Comparison of ENCODE assay signal across 1 mouse cellular context in the genomic region with DNA sequence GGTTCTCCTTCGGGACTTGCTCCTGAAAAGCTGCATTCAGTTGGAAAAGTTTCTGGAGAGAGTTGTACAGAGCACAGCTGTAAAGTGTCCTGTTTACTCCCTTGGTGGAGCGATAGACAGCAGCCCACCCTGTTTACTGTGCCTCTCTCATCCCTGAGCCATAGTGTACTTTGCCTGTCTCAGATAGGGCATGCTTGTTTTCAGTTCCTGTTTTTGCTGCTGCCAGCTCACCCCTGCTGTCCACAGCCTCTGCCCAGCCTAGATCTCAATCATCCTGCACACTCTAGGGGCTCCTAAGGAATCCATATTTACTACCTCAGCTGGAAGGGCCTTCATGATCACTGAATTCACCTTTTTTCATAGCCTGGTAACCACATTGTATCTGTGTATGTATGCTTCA.
TF ChIP-seq lines count a peak whose summit lies in the region.

No protein-coding gene starts in this region.

TF ChIP-seq in CH12.LX, 34 proteins besides CTCF, POLR2A, EP300 and RAD21:
- TF ChIP-seq ELF1 (IDR thresholded peaks at IDR 0.05; ENCODE audit: low read depth, low read length) = no peak
- peak; percentile 65; the same call in 1 of the 2 replicates for TF ChIP-seq IRF4 (IDR thresholded peaks at IDR 0.05; ENCODE audit: low read depth, low read length)
- TF ChIP-seq CHD1 (IDR thresholded peaks at IDR 0.05; ENCODE audit: low read depth, low read length) = no peak
